Mouse (Mus musculus): ENCODE data around the gene Med13l. TPM values are rescaled to one million over a fixed set of nuclear protein-coding genes. Genes with fewer than 3 reads are reported as not detected.

Med13l gene
- 4.5 and 5.9 TPM in 2 replicates for polyA plus RNA-seq (2015; fragmentation: Nextera tagmentation; extraction: Ambion mirVana)

- Histone ChIP-seq H3K27me3 (ENCODE audit: insufficient read depth, low read length) (no peaks in the 10 kb centered on the region), H3K9me3 (ENCODE audit: low read length) (no peaks in the 10 kb centered on the region), H3K36me3 (replicated peaks; ENCODE audit: insufficient read depth, low read length) (no peaks in the 10 kb centered on the region), H3K4me2 (ENCODE audit: low read depth, low read length) (peak within 1 kb of the TSS; percentile 93), H3K4me1 (ENCODE audit: insufficient read depth) (peaks cover 44% of the 10 kb centered on the region), H3K9ac (replicated peaks) (peak within 1 kb of the TSS; percentile 82), H3K27ac (ENCODE audit: low read depth) (peak within 1 kb of the TSS; percentile 97), H3K4me3 (ENCODE audit: low read depth, low read length) (peak within 1 kb of the TSS; percentile 82)
- under 1% methylated on average over 29 of the region's 120 CpGs for WGBS (ENCODE audit: insufficient replicate concordance)
- TF ChIP-seq CTCF (IDR thresholded peaks at IDR 0.05; ENCODE audit: low read depth) (no peak), EP300 (IDR thresholded peaks at IDR 0.05; ENCODE audit: low read depth) (no peak)
- ATAC-seq, result peak; percentile 75
- DNase-seq, result peak; percentile 85
Observed at GRCm38 (mm10) chr5:118560385-118561085, at the start of gene Med13l. TSS of gene Med13l (plus strand) at chr5:118560679.

GRCm38 (mm10) chr5:118510969-118511368 lies 49.5 kb upstream of the Med13l start:
- TF ChIP-seq EP300 (IDR thresholded peaks at IDR 0.05; ENCODE audit: low read depth), result no peak
- no peak for TF ChIP-seq CTCF (IDR thresholded peaks at IDR 0.05; ENCODE audit: low read depth)
- Histone ChIP-seq H3K4me3 (ENCODE audit: low read depth, low read length) (no peak overlapping the region), H3K36me3 (replicated peaks; ENCODE audit: insufficient read depth, low read length) (no peaks in the 10 kb centered on the region), H3K9ac (replicated peaks) (no peak overlapping the region), H3K4me1 (ENCODE audit: insufficient read depth) (peaks cover 19% of the 10 kb centered on the region), H3K27ac (ENCODE audit: low read depth) (no peak overlapping the region), H3K27me3 (ENCODE audit: insufficient read depth, low read length) (peaks cover 17% of the 10 kb centered on the region), H3K9me3 (ENCODE audit: low read length) (no peaks in the 10 kb centered on the region), H3K4me2 (ENCODE audit: low read depth, low read length) (no peak overlapping the region)
- DNase-seq, result no peak
- ATAC-seq, result no peak
- WGBS (ENCODE audit: insufficient replicate concordance), result 87% methylated on average over 4 of the region's 4 CpGs

GRCm38 (mm10) chr5:118513005-118513404 lies 47.5 kb upstream of the Med13l start:
- H3K4me3 ChIP-seq (ENCODE audit: low read depth, low read length), result no peak overlapping the region
- H3K9ac ChIP-seq (replicated peaks), result 0 out of 2 replicates have a peak overlapping the region, but pooled peaks have one; percentile 16
- ATAC-seq, result no peak

GRCm38 (mm10) chr5:118513629-118514526 lies 46.6 kb upstream of the Med13l start:
- peaks cover 27% of the 10 kb centered on the region for H3K27me3 ChIP-seq (ENCODE audit: insufficient read depth, low read length)
- H3K4me3 ChIP-seq (ENCODE audit: low read depth, low read length), result peak overlapping the region; percentile 48
- H3K4me1 ChIP-seq (ENCODE audit: insufficient read depth), result peaks cover 22% of the 10 kb centered on the region
- H3K4me2 ChIP-seq (ENCODE audit: low read depth, low read length), result peak overlapping the region; percentile 79
- peak; percentile 40; the same call in 1 of the 2 replicates for ATAC-seq
- H3K9me3 ChIP-seq (ENCODE audit: low read length), result no peaks in the 10 kb centered on the region
- 0 out of 2 replicates have a peak overlapping the region, but pooled peaks have one; percentile 16 for H3K27ac ChIP-seq (ENCODE audit: low read depth)
- H3K9ac ChIP-seq (replicated peaks), result peak overlapping the region; percentile 66
- peak; percentile 37 for DNase-seq
- no peaks in the 10 kb centered on the region for H3K36me3 ChIP-seq (replicated peaks; ENCODE audit: insufficient read depth, low read length)
- WGBS (ENCODE audit: insufficient replicate concordance), result 3% methylated on average over 43 of the region's 43 CpGs
- TF ChIP-seq EP300 (IDR thresholded peaks at IDR 0.05; ENCODE audit: low read depth), result no peak
- TF ChIP-seq CTCF (IDR thresholded peaks at IDR 0.05; ENCODE audit: low read depth), result no peak

More at GRCm38 (mm10) chr5:118513005-118513404, 47.5 kb upstream of the Med13l start:
- Histone ChIP-seq H3K27me3 (ENCODE audit: insufficient read depth, low read length) (peaks cover 23% of the 10 kb centered on the region), H3K27ac (ENCODE audit: low read depth) (no peak overlapping the region), H3K4me1 (ENCODE audit: insufficient read depth) (peaks cover 22% of the 10 kb centered on the region), H3K4me2 (ENCODE audit: low read depth, low read length) (0 out of 2 replicates have a peak overlapping the region, but pooled peaks have one; percentile 79), H3K36me3 (replicated peaks; ENCODE audit: insufficient read depth, low read length) (no peaks in the 10 kb centered on the region), H3K9me3 (ENCODE audit: low read length) (no peaks in the 10 kb centered on the region)
- TF ChIP-seq EP300 (IDR thresholded peaks at IDR 0.05; ENCODE audit: low read depth) (no peak), CTCF (IDR thresholded peaks at IDR 0.05; ENCODE audit: low read depth) (no peak)
- WGBS (ENCODE audit: insufficient replicate concordance), result 83% methylated on average over 1 of the region's 1 CpGs
- DNase-seq, result no peak

GRCm38 (mm10) chr5:118514527-118514831 lies 46.0 kb upstream of the Med13l start:
- ATAC-seq, result no peak
- peak overlapping the region; percentile 79 for H3K4me2 ChIP-seq (ENCODE audit: low read depth, low read length)
- TF ChIP-seq EP300 (IDR thresholded peaks at IDR 0.05; ENCODE audit: low read depth), result no peak
- no peak for TF ChIP-seq CTCF (IDR thresholded peaks at IDR 0.05; ENCODE audit: low read depth)
- peak overlapping the region; percentile 66; the same call in 1 of the 2 replicates for H3K9ac ChIP-seq (replicated peaks)
- no peak for DNase-seq
- H3K27me3 ChIP-seq (ENCODE audit: insufficient read depth, low read length), result peaks cover 28% of the 10 kb centered on the region
- H3K27ac ChIP-seq (ENCODE audit: low read depth), result no peak overlapping the region
- 30% methylated on average over 9 of the region's 9 CpGs for WGBS (ENCODE audit: insufficient replicate concordance)
- H3K4me3 ChIP-seq (ENCODE audit: low read depth, low read length), result peak overlapping the region; percentile 48
- no peaks in the 10 kb centered on the region for H3K9me3 ChIP-seq (ENCODE audit: low read length)
- peaks cover 22% of the 10 kb centered on the region for H3K4me1 ChIP-seq (ENCODE audit: insufficient read depth)
- H3K36me3 ChIP-seq (replicated peaks; ENCODE audit: insufficient read depth, low read length), result no peaks in the 10 kb centered on the region

GRCm38 (mm10) chr5:118514842-118515241 lies 45.6 kb upstream of the Med13l start:
- peaks cover 28% of the 10 kb centered on the region for H3K27me3 ChIP-seq (ENCODE audit: insufficient read depth, low read length)
- H3K27ac ChIP-seq (ENCODE audit: low read depth), result no peak overlapping the region
- WGBS (ENCODE audit: insufficient replicate concordance), result 46% methylated on average over 5 of the region's 5 CpGs
- no peak for DNase-seq
- peak overlapping the region; percentile 79 for H3K4me2 ChIP-seq (ENCODE audit: low read depth, low read length)
- H3K9ac ChIP-seq (replicated peaks), result no peak overlapping the region
- TF ChIP-seq CTCF (IDR thresholded peaks at IDR 0.05; ENCODE audit: low read depth) (no peak), EP300 (IDR thresholded peaks at IDR 0.05; ENCODE audit: low read depth) (no peak)
- no peaks in the 10 kb centered on the region for H3K9me3 ChIP-seq (ENCODE audit: low read length)
- H3K4me1 ChIP-seq (ENCODE audit: insufficient read depth), result peaks cover 22% of the 10 kb centered on the region
- ATAC-seq, result no peak
- no peaks in the 10 kb centered on the region for H3K36me3 ChIP-seq (replicated peaks; ENCODE audit: insufficient read depth, low read length)
- H3K4me3 ChIP-seq (ENCODE audit: low read depth, low read length), result peak overlapping the region; percentile 48; the same call in 1 of the 2 replicates
